Mouse (Mus musculus) forebrain, postnatal 0 days (tissue): ENCODE results near the gene Apon. TPM values are rescaled to one million over a fixed set of nuclear protein-coding genes. Genes with fewer than 3 reads are reported as not detected.
"Not testable (repeated sequence)": the region's sequence is repeated elsewhere in the genome, so short reads cannot be mapped to it uniquely, and the experiment has no call there.

Experiments used
- ATAC-seq: fragments of 200-750 bp; cut with Nextera tagmentation; 2 replicates; pipeline ENCODE4 v1.8.0; 2017; ENCODE audit warnings: mild to moderate bottlenecking, moderate library complexity
- DNase-seq: peaks from one replicate; pipeline ENCODE4 v3.0.0-alpha.2; 2015
- H3K27ac ChIP-seq: fragments of 300-500 bp; sonication (generic); 2 replicates; pipeline ENCODE4 v1.5.1; 2014; ENCODE audit warnings: low read depth, mild to moderate bottlenecking, antibody characterized with exemption, low read length, moderate library complexity, mixed read lengths
- H3K27me3 ChIP-seq: fragments of 300-500 bp; sonication (generic); 2 replicates; pipeline ENCODE4 v1.6.1; 2014; ENCODE audit warnings: mild to moderate bottlenecking, low read length, mixed read lengths; ENCODE audit not compliant: insufficient read depth
- H3K36me3 ChIP-seq: fragments of 300-500 bp; sonication (generic); 2 replicates; pipeline ENCODE4 v1.6.1; 2014; ENCODE audit warnings: mild to moderate bottlenecking, moderate library complexity; ENCODE audit not compliant: insufficient read depth
- H3K4me1 ChIP-seq: fragments of 300-500 bp; sonication (generic); 2 replicates; pipeline ENCODE4 v1.6.1; 2014; ENCODE audit warnings: antibody characterized with exemption; ENCODE audit not compliant: insufficient read depth
- H3K4me2 ChIP-seq: fragments of 300-500 bp; sonication (generic); 2 replicates; pipeline ENCODE4 v1.6.1; 2014; ENCODE audit warnings: low read depth, mild to moderate bottlenecking, moderate library complexity
- H3K4me3 ChIP-seq: fragments of 300-500 bp; sonication (generic); 2 replicates; pipeline ENCODE4 v1.5.1; 2014; ENCODE audit warnings: low read depth, low read length, mixed read lengths
- H3K9ac ChIP-seq: fragments of 300-500 bp; sonication (generic); 2 replicates; pipeline ENCODE4 v1.6.1; 2014; ENCODE audit warnings: mild to moderate bottlenecking
- H3K9me3 ChIP-seq: fragments of 300-500 bp; sonication (generic); 2 replicates; pipeline ENCODE4 v1.6.1; 2016; ENCODE audit warnings: low read length
- CTCF ChIP-seq: sonication (generic); IDR thresholded peaks from 2 replicates; pipeline ENCODE4 v1.5.1; 2016; ENCODE audit warnings: antibody characterized with exemption, control low read depth, low read depth
- WGBS: fragments of 180-500 bp; shearing (Covaris S2); extraction: QIAGEN DNeasy Blood & Tissue Kit; methylation state at CpG from one replicate; pipeline ENCODE4 v1.1.7; 2014; 5-methylcytosine and 5-hydroxymethylcytosine counted together
- polyA plus RNA-seq: library from polyadenylated mRNA; unstranded; fragments of >200 nt; fragmentation: Nextera tagmentation; extraction: Ambion mirVana; gene quantifications from 2 replicates; pipeline ENCODE4 v1.2.1, GENCODE M21; 2015
- total RNA-seq: library from RNA; depleted of rRNA; stranded (reverse); fragments of >200 nt; gene quantifications from 2 replicates; pipeline ENCODE4 v1.2.3, GENCODE M21; 2014

The Apon gene
- total and polyA plus RNA-seq, 2 experiments from 2014 or later, result not detected

DNA sequence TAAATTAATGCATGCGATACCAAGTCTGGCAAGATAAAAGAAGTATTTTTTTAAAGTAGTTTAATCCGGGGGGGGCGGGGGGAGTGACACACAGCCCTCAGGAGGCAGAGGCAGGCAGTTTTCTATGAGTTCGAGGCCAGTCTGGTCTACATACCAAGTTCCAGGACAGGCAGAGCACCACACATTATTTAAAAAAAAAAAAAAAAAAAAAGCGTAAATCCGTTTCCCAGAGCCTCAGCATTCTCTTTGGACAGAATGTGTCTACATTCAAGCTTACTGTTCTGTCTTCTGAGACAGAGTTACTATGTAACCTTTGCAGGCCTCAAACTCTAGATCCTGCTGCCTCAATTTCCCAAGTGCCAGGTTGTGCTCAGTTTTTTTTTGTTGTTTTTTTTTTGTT, 41.7 kb upstream of the Apon start:
- H3K9ac ChIP-seq, result 0 out of 2 replicates have a peak overlapping the region, but pooled peaks have one; percentile 37
- no peak for TF ChIP-seq CTCF
- H3K9me3 ChIP-seq, result no peaks in the 10 kb centered on the region
- 39% methylated on average over 6 of the region's 6 CpGs for WGBS
- no peaks in the 10 kb centered on the region for H3K36me3 ChIP-seq
- ATAC-seq, result 0 out of 2 replicates have a peak, but pooled peaks have one; percentile 1
- H3K4me3 ChIP-seq, result peak overlapping the region; percentile 56
- peak overlapping the region; percentile 35; the same call in 1 of the 2 replicates for H3K27ac ChIP-seq
- no peaks in the 10 kb centered on the region for H3K27me3 ChIP-seq
- peaks cover 5% of the 10 kb centered on the region; the same call in 1 of the 2 replicates for H3K4me1 ChIP-seq
- no peak for DNase-seq
- peak overlapping the region; percentile 70 for H3K4me2 ChIP-seq

- H3K4me3 ChIP-seq, result peak overlapping the region; percentile 12
- 0 out of 2 replicates have a peak, but pooled peaks have one; percentile 30 for ATAC-seq
- no peak overlapping the region for H3K27ac ChIP-seq
- H3K36me3 ChIP-seq, result no peaks in the 10 kb centered on the region
- no peaks in the 10 kb centered on the region for H3K27me3 ChIP-seq
- peaks cover 5% of the 10 kb centered on the region; the same call in 1 of the 2 replicates for H3K4me1 ChIP-seq
- TF ChIP-seq CTCF, result peak; percentile 72
- H3K4me2 ChIP-seq, result peak overlapping the region; percentile 44
- no peak overlapping the region for H3K9ac ChIP-seq
- WGBS, result under 1% methylated on average over 18 of the region's 18 CpGs
- H3K9me3 ChIP-seq, result no peaks in the 10 kb centered on the region
- peak; percentile 58 for DNase-seq
Observed at GRCm38 (mm10) chr10:128212871-128213323, 41.0 kb upstream of the Apon start.

- WGBS, result 94% methylated on average over 4 of the region's 4 CpGs
Observed at GRCm38 (mm10) chr10:128214112-128214511, 39.8 kb upstream of the Apon start.

GRCm38 (mm10) chr10:128214981-128215380, 38.9 kb upstream of the Apon start:
- Histone ChIP-seq H3K4me2 (no peak overlapping the region), H3K27me3 (no peaks in the 10 kb centered on the region), H3K27ac (no peak overlapping the region), H3K9ac (no peak overlapping the region), H3K4me3 (no peak overlapping the region), H3K4me1 (peaks cover 5% of the 10 kb centered on the region; the same call in 1 of the 2 replicates), H3K9me3 (no peaks in the 10 kb centered on the region), H3K36me3 (no peaks in the 10 kb centered on the region)
- WGBS, result 89% methylated on average over 5 of the region's 5 CpGs
- DNase-seq, result no peak
- no peak for TF ChIP-seq CTCF
- ATAC-seq, result no peak

More at GRCm38 (mm10) chr10:128214112-128214511, 39.8 kb upstream of the Apon start:
- not testable (repeated sequence) for H3K4me1 ChIP-seq, H3K36me3 ChIP-seq, H3K9ac ChIP-seq, H3K9me3 ChIP-seq, ATAC-seq, H3K27ac ChIP-seq, H3K27me3 ChIP-seq, DNase-seq, H3K4me3 ChIP-seq, H3K4me2 ChIP-seq

- no peak overlapping the region for H3K4me2 ChIP-seq
- no peaks in the 10 kb centered on the region for H3K4me1 ChIP-seq
- DNase-seq (no peak), ATAC-seq (no peak)
- H3K36me3 ChIP-seq, result no peaks in the 10 kb centered on the region
- 95% methylated on average over 18 of the region's 18 CpGs for WGBS
- H3K9me3 ChIP-seq, result no peaks in the 10 kb centered on the region
- no peak overlapping the region for H3K4me3 ChIP-seq
- H3K27ac ChIP-seq, result no peak overlapping the region
- no peak for TF ChIP-seq CTCF
- no peaks in the 10 kb centered on the region for H3K27me3 ChIP-seq
- H3K9ac ChIP-seq, result no peak overlapping the region
Observed at GRCm38 (mm10) chr10:128218387-128219117, 35.3 kb upstream of the Apon start.

- Histone ChIP-seq H3K4me3 (no peak overlapping the region), H3K27ac (no peak overlapping the region), H3K4me1 (no peaks in the 10 kb centered on the region), H3K9me3 (no peaks in the 10 kb centered on the region), H3K4me2 (no peak overlapping the region), H3K36me3 (no peaks in the 10 kb centered on the region), H3K9ac (no peak overlapping the region), H3K27me3 (no peaks in the 10 kb centered on the region)
- ATAC-seq (no peak), DNase-seq (no peak)
- no peak for TF ChIP-seq CTCF
- WGBS, result 72% methylated on average over 16 of the region's 16 CpGs
Observed at GRCm38 (mm10) chr10:128221533-128222286, 32.2 kb upstream of the Apon start.

- 30% methylated on average over 5 of the region's 5 CpGs for WGBS
Observed at GRCm38 (mm10) chr10:128225064-128225463, 28.8 kb upstream of the Apon start.

More at GRCm38 (mm10) chr10:128225064-128225463, 28.8 kb upstream of the Apon start:
- Histone ChIP-seq H3K9ac (no peak overlapping the region), H3K9me3 (no peaks in the 10 kb centered on the region), H3K27ac (no peak overlapping the region), H3K4me1 (no peaks in the 10 kb centered on the region), H3K4me2 (no peak overlapping the region), H3K27me3 (no peaks in the 10 kb centered on the region), H3K4me3 (no peak overlapping the region), H3K36me3 (no peaks in the 10 kb centered on the region)
- no peak for ATAC-seq
- no peak for DNase-seq
- no peak for TF ChIP-seq CTCF
